Mouse (Mus musculus) midbrain, embryonic 13.5 days (tissue): ENCODE measurements around the gene Urad. TPM values are rescaled to one million over a fixed set of nuclear protein-coding genes. Genes with fewer than 3 reads are reported as not detected.

Experiments
- ATAC-seq: fragments of 200-750 bp; cut with Nextera tagmentation; 2 replicates; pipeline ENCODE4 v1.8.0; 2017; ENCODE audit warnings: mild to moderate bottlenecking, moderate TSS enrichment, moderate library complexity
- H3K27ac ChIP-seq: fragments of 300-500 bp; sonication (generic); 2 replicates; pipeline ENCODE4 v1.5.1; 2015; ENCODE audit warnings: inconsistent platforms, mild to moderate bottlenecking, moderate library complexity
- H3K27me3 ChIP-seq: fragments of 300-500 bp; sonication (generic); 2 replicates; pipeline ENCODE4 v1.6.1; 2015; ENCODE audit warnings: mild to moderate bottlenecking, inconsistent platforms
- H3K36me3 ChIP-seq: fragments of 300-500 bp; sonication (generic); 2 replicates; pipeline ENCODE4 v1.6.1; 2015; ENCODE audit warnings: mild to moderate bottlenecking, inconsistent platforms
- H3K4me1 ChIP-seq: fragments of 300-500 bp; sonication (generic); replicated peaks from 2 replicates; pipeline ENCODE4 v1.6.1; 2015; ENCODE audit warnings: inconsistent platforms
- H3K4me2 ChIP-seq: fragments of 300-500 bp; sonication (generic); replicated peaks from 2 replicates; pipeline ENCODE4 v1.6.1; 2015; ENCODE audit warnings: moderate library complexity, mild to moderate bottlenecking, inconsistent platforms
- H3K4me3 ChIP-seq: fragments of 300-500 bp; sonication (generic); replicated peaks from 2 replicates; pipeline ENCODE4 v1.5.1; 2015; ENCODE audit warnings: mild to moderate bottlenecking, inconsistent platforms
- H3K9ac ChIP-seq: fragments of 300-500 bp; sonication (generic); replicated peaks from 2 replicates; pipeline ENCODE4 v1.6.1; 2015; ENCODE audit warnings: mild to moderate bottlenecking, inconsistent platforms
- H3K9me3 ChIP-seq: fragments of 300-500 bp; sonication (generic); 2 replicates; pipeline ENCODE4 v1.6.1; 2016; ENCODE audit warnings: mild to moderate bottlenecking, inconsistent platforms
- WGBS: fragments of 180-500 bp; shearing (Covaris S2); methylation state at CpG from one replicate; pipeline ENCODE4 v1.1.7; 2015; 5-methylcytosine and 5-hydroxymethylcytosine counted together
- microRNA-seq: library from miRNA; unstranded; fragments of <30 nt; microRNA quantifications from one replicate; pipeline ENCODE4, GENCODE M21; 2016
- polyA plus RNA-seq: library from polyadenylated mRNA; unstranded; fragments of >200 nt; fragmentation: Nextera tagmentation; extraction: Ambion mirVana; gene quantifications from 2 replicates; pipeline ENCODE4 v1.2.1, GENCODE M21; 2015

Gene Urad
- polyA plus RNA-seq, 1 experiment from 2014 or later = not detected

DNA sequence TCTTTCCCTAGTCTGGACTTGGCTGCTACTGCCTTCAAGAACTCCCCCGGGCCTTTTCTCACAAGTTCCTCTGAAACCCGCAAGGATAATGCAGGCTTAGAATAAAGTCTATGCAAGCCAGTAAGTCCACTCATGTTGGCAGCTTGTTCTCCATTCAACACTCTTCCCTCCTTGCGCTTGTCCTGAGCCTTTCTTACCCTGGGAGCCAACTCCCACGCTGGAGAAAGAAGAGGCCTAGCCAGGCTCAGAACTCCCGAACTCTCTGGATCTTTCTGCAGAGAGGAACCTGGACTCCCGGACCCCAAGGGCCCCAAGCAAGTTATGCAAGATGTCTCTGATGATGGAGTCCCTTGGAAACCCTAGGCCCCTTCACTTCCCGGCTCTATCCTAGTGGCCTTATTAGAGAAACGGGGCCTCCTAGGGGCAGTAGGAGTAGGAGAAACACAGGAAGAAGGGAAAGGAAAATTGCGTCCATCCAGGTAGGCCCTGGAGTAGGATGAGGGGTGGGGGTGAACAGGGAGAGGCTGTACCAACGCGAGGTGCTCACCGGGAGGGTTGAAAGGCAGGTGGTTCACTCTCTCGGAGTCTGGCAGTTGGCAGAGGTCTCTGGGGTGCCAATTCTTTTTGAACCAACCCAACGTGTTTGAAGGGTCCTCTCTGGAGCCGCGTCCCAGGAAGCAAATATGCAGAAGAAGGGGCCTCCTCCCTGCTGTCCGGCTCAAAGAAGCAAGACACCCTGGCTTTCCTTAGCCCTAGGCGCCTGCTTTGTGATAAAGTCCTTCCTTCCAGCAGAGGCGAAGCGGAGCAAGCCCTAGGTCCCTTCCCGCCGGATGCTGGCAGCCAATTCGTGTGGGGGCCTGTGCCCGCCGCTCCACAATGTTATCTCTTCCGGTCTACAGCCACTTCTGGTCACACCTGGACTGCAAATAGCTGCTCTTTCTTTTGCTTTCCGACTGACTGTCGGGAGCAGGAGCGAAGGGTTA is 51.3 kb downstream of the Urad start:
- Histone ChIP-seq H3K9me3 (peaks cover 4% of the 10 kb centered on the region; the same call in 1 of the 2 replicates), H3K36me3 (no peaks in the 10 kb centered on the region), H3K4me1 (peaks cover 10% of the 10 kb centered on the region), H3K4me2 (no peak overlapping the region), H3K27me3 (peaks cover 98% of the 10 kb centered on the region), H3K9ac (no peak overlapping the region), H3K4me3 (no peak overlapping the region), H3K27ac (no peak overlapping the region)
- ATAC-seq = no peak
- 1% methylated on average over 29 of the region's 29 CpGs for WGBS

DNA sequence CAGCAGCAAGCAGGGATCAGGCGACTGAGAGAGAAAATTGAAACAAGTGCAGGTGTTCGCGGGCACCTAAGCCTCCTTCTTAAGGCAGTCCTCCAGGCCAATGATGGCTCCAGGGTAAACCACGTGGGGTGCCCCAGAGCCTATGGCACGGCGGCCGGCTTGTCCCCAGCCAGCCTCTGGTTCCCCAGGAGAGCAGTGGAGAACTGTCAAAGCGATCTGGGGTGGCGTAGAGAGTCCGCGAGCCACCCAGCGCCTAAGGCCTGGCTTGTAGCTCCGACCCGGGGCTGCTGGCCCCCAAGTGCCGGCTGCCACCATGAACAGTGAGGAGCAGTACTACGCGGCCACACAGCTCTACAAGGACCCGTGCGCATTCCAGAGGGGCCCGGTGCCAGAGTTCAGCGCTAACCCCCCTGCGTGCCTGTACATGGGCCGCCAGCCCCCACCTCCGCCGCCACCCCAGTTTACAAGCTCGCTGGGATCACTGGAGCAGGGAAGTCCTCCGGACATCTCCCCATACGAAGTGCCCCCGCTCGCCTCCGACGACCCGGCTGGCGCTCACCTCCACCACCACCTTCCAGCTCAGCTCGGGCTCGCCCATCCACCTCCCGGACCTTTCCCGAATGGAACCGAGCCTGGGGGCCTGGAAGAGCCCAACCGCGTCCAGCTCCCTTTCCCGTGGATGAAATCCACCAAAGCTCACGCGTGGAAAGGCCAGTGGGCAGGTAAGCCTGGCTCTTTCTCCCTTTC is 52.1 kb downstream of the Urad start, which contains the start of gene Pdx1:
Gene Pdx1 (plus strand): TSS at position 34 of the 747 bp plus-strand sequence.
- Histone ChIP-seq H3K4me3 (peak within 1 kb of the TSS; percentile 1; the same call in 1 of the 2 replicates), H3K9ac (no peak within 1 kb of the TSS), H3K27me3 (peaks cover 98% of the 10 kb centered on the region), H3K9me3 (no peaks in the 10 kb centered on the region), H3K27ac (no peak within 1 kb of the TSS), H3K4me2 (no peak within 1 kb of the TSS), H3K36me3 (no peaks in the 10 kb centered on the region), H3K4me1 (peaks cover 10% of the 10 kb centered on the region)
- 0 out of 2 replicates have a peak, but pooled peaks have one; percentile 48 for ATAC-seq
- under 1% methylated on average over 44 of the region's 44 CpGs for whole genome bisulfite sequencing

DNA sequence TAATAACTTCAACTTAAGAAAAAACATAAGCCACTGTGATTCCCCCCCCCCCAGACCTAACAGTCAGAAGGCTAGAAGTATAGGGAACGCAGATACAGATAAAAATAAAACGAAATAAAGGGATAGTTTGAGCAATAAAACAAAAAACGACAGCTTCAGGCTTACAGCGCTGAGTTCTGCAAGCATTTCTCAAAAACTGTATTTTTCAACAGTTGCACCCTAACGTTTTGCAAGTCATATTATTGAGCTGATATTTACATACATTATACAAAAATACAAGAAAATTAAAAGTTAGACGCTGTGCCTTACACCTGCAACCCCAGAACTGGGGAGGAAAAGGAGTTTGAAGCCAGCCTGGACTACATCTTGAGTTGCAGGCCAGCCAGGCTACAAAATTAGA is 52.9 kb downstream of the Urad start:
- Histone ChIP-seq H3K9ac (no peak overlapping the region), H3K4me2 (no peak overlapping the region), H3K27ac (no peak overlapping the region), H3K4me1 (peaks cover 7% of the 10 kb centered on the region), H3K36me3 (no peaks in the 10 kb centered on the region), H3K9me3 (no peaks in the 10 kb centered on the region), H3K27me3 (peaks cover 96% of the 10 kb centered on the region), H3K4me3 (no peak overlapping the region)
- no peak for ATAC-seq
- 5% methylated on average over 6 of the region's 6 CpGs for WGBS

DNA sequence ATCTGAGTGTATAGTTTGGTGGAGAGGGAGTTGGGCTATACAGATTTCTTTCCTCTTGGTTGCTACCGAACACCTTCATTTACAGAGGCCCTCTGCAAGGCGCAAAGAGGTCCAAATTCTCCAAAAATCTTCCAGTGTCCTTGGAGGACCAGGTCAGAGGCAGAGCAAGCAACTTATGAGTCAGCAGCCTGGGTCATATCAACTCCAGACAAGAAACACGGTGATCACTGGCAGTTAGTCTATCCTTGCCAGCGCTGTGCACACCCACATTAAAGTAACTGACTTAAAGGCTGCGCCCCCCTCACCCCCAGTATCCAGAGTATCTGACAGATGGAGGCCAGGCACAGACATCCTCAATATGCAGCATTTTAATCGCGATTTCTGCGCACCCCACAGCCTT is 53.5 kb downstream of the Urad start:
- Histone ChIP-seq H3K27me3 (peaks cover 97% of the 10 kb centered on the region), H3K4me3 (no peak overlapping the region), H3K4me2 (no peak overlapping the region), H3K9ac (no peak overlapping the region), H3K27ac (no peak overlapping the region), H3K36me3 (no peaks in the 10 kb centered on the region), H3K4me1 (peaks cover 4% of the 10 kb centered on the region; the same call in 1 of the 2 replicates), H3K9me3 (no peaks in the 10 kb centered on the region)
- no peak for ATAC-seq
- 2% methylated on average over 8 of the region's 8 CpGs for WGBS

- H3K4me1 ChIP-seq = peaks cover 4% of the 10 kb centered on the region; the same call in 1 of the 2 replicates
- no peak overlapping the region for H3K9ac ChIP-seq
- H3K4me3 ChIP-seq = no peak overlapping the region
- no peak for ATAC-seq
- 5% methylated on average over 6 of the region's 6 CpGs for WGBS
- H3K9me3 ChIP-seq = no peaks in the 10 kb centered on the region
- no peaks in the 10 kb centered on the region for H3K36me3 ChIP-seq
- H3K27me3 ChIP-seq = peaks cover 96% of the 10 kb centered on the region
- H3K4me2 ChIP-seq = no peak overlapping the region
- no peak overlapping the region for H3K27ac ChIP-seq
Measured at GRCm38 (mm10) chr5:147267434-147267833, 54.8 kb downstream of the Urad start.

Small RNA genes lying within 50 kb of the gene (microRNA-seq; reads per million reads assigned to microRNA genes)
- not detected for gene Mir7k

Other genes with a start within 250 kb of the Urad start
- 4.1 and 4.4 TPM in 2 replicates for gene Lnx2, start 245.9 kb downstream of the Urad start, polyA plus RNA-seq
- gene Polr1d, start 245.4 kb downstream of the Urad start, polyA plus RNA-seq = 101 and 103 TPM in 2 replicates
- 10.7 and 16.2 TPM in 2 replicates for gene Gsx1, start 133.7 kb downstream of the Urad start, polyA plus RNA-seq
- gene Pdx1, start 52.5 kb downstream of the Urad start, polyA plus RNA-seq = not detected in 2 replicates
- not detected in 2 replicates for gene Cdx2, start 15.2 kb downstream of the Urad start, polyA plus RNA-seq
- 0.09 and 0.12 TPM in 2 replicates for gene Flt3, start 78.0 kb upstream of the Urad start, polyA plus RNA-seq
- gene Pan3, start 107.7 kb upstream of the Urad start, polyA plus RNA-seq = 68.3 and 75.8 TPM in 2 replicates